Mouse (Mus musculus) MEL (cell line): ENCODE results near the gene Plcb4.

Experiments used
- CTCF ChIP-seq, 3 experiments: IDR thresholded peaks in 2 of 3; conservative IDR thresholded peaks in 1 of 3; 2 replicates each; pipeline ENCODE4 v1.5.1; 2011 to 2012; ENCODE audit warnings: low read length in 3 of 3, low read depth in 2 of 3, mild to moderate bottlenecking in 2 of 3, improper control_type of control experiment in 1 of 3, inconsistent platforms in 1 of 3, mixed read lengths in 1 of 3, moderate library complexity in 1 of 3; ENCODE audit not compliant: control insufficient read depth in 1 of 3, insufficient read depth in 1 of 3, poor library complexity in 1 of 3, severe bottlenecking in 1 of 3
- EP300 ChIP-seq, 2 experiments: IDR thresholded peaks; 2 replicates each; pipeline ENCODE4 v1.6.1; 2011; ENCODE audit warnings: improper control_type of control experiment in 2 of 2, low read length in 2 of 2, low read depth in 1 of 2, mild to moderate bottlenecking in 1 of 2
- HCFC1 ChIP-seq: IDR thresholded peaks from 2 replicates; pipeline ENCODE4 v1.6.1; 2012; ENCODE audit warnings: low read depth, mild to moderate bottlenecking, inconsistent platforms, low read length, improper control_type of control experiment, moderate library complexity
- JUND ChIP-seq: IDR thresholded peaks from 2 replicates; pipeline ENCODE4 v1.6.1; 2011; ENCODE audit warnings: low read depth, mild to moderate bottlenecking, improper control_type of control experiment, low read length
- MYB ChIP-seq: IDR thresholded peaks from 2 replicates; pipeline ENCODE4 v1.6.1; 2011; ENCODE audit warnings: mild to moderate bottlenecking, low read depth, low read length, improper control_type of control experiment
- POLR2A ChIP-seq, 2 experiments: IDR thresholded peaks; 2 replicates each; pipeline ENCODE4 v1.6.1; 2011 to 2012; ENCODE audit warnings: low read length in 2 of 2, mild to moderate bottlenecking in 2 of 2, control low read depth in 1 of 2, improper control_type of control experiment in 1 of 2, low read depth in 1 of 2, moderate library complexity in 1 of 2; ENCODE audit not compliant: control insufficient read depth in 1 of 2, insufficient read depth in 1 of 2, poor library complexity in 1 of 2
- SMC3 ChIP-seq: IDR thresholded peaks from 2 replicates; pipeline ENCODE4 v1.6.1; 2011; ENCODE audit warnings: low read depth, low read length, improper control_type of control experiment
- TBP ChIP-seq: IDR thresholded peaks from 2 replicates; pipeline ENCODE4 v1.8.0; 2011; ENCODE audit warnings: low read depth, low read length, improper control_type of control experiment
- ZNF384 ChIP-seq: IDR thresholded peaks from 2 replicates; pipeline ENCODE4 v1.6.1; 2012; ENCODE audit warnings: low read depth, mild to moderate bottlenecking, inconsistent platforms, low read length, improper control_type of control experiment

DNA sequence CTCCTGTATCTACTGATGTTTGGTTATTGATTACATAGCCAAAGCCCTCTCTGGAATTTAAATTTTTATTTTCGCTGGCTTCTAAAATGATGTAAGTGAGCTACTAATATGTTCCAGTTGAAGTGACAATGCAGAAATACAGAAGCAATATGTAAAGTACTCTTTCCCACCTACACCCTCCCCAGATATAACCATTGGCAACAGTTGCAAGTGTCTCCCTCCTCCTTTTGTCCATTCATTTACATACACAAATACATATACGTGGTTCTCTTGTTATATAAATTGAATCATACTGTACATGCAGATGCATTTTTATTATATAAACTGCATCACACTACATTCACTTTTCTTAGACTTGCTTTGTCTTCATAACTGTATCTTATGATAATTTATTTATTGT lies 8.7 kb downstream of the Plcb4 start:
- TF ChIP-seq MYB: no peak
- no peak for TF ChIP-seq POLR2A (IDR thresholded peaks at IDR 0.05; ENCODE audit: control insufficient read depth in 1 of 2, insufficient read depth in 1 of 2, low read depth in 1 of 2, low read length in 2 of 2, poor library complexity in 1 of 2)
- TF ChIP-seq TBP: no peak
- no peak for TF ChIP-seq CTCF (IDR thresholded peaks at IDR 0.05 in 2 of 3, conservative IDR thresholded peaks at IDR 0.05 in 1 of 3; ENCODE audit: control insufficient read depth in 1 of 3, insufficient read depth in 1 of 3, low read depth in 2 of 3, low read length in 3 of 3, poor library complexity in 1 of 3, severe bottlenecking in 1 of 3)
- no peak for TF ChIP-seq JUND
- TF ChIP-seq EP300 (IDR thresholded peaks at IDR 0.05; ENCODE audit: low read depth in 1 of 2, low read length in 2 of 2): no peak
- TF ChIP-seq SMC3: no peak
- TF ChIP-seq HCFC1: no peak
- no peak for TF ChIP-seq ZNF384
